In genomic region chr12:54820684-54821161, GRCm38 (mm10) we compare ENCODE assay signal across 1 mouse cellular context.
TF ChIP-seq lines count a peak whose summit lies in the region.

No protein-coding gene starts in this region.

TF ChIP-seq in CH12.LX, 34 proteins besides CTCF, POLR2A, EP300 and RAD21 (continued from another document):
- no peak for TF ChIP-seq MAFK (IDR thresholded peaks at IDR 0.05; ENCODE audit: insufficient replicate concordance, low read length)
- no peak for TF ChIP-seq NELFE (IDR thresholded peaks at IDR 0.05; ENCODE audit: low read depth, low read length)
- TF ChIP-seq IRF4 (IDR thresholded peaks at IDR 0.05; ENCODE audit: low read depth, low read length), result no peak
- no peak for TF ChIP-seq ZC3H11A (IDR thresholded peaks at IDR 0.05; ENCODE audit: low read depth, low read length)
- TF ChIP-seq USF1 (IDR thresholded peaks at IDR 0.05; ENCODE audit: low read depth, low read length), result no peak
